8 mouse cellular contexts compared by ENCODE assay signal in the genomic region with DNA sequence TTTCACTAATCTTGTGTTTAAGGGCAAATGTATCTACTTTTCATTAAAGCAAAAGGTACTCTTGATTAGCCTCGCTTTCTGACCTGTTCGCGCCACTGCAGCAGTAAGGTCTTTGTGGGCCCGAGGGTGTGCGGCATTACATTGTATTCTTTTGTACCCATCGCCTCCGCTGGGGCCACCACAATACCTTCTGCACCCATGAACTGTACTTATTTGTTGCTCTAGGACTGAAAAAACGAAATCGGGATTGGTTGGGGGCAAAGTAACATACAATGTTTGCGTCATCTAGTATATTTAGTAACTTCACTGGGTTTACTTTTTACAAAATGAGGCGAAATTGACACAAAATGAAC. TPM values are rescaled to one million over a fixed set of nuclear protein-coding genes. Genes with fewer than 3 reads are reported as not detected.
DNase-seq lines count a peak whose midpoint lies in the region; ATAC-seq and TF ChIP-seq lines count a peak whose summit lies in the region.

No protein-coding gene starts in this region.

- peaks cover 17% of the 10 kb centered on the region for H3K4me1 ChIP-seq in embryonic facial prominence, embryonic 14.5 days (ENCODE audit: control insufficient read depth, insufficient read depth, low read length)
- H3K4me1 ChIP-seq in intestine, postnatal 0 days (replicated peaks; ENCODE audit: control insufficient read depth, insufficient read depth, low read length), result no peaks in the 10 kb centered on the region; the same call in 1 of the 2 replicates
- H3K4me1 ChIP-seq in stomach, embryonic 15.5 days, result 0 out of 2 replicates have a peak, but pooled peaks cover 11% of the 10 kb centered on the region

- TF ChIP-seq CTCF in intestine, postnatal 0 days (IDR thresholded peaks at IDR 0.05; ENCODE audit: low read depth), result no peak

- H3K9me3 ChIP-seq in embryonic facial prominence, embryonic 14.5 days (ENCODE audit: control insufficient read depth, low read length), result no peaks in the 10 kb centered on the region
- H3K9me3 ChIP-seq in intestine, postnatal 0 days (ENCODE audit: control insufficient read depth), result no peaks in the 10 kb centered on the region
- H3K9me3 ChIP-seq in stomach, embryonic 15.5 days, result no peaks in the 10 kb centered on the region

- no peaks in the 10 kb centered on the region for H3K27me3 ChIP-seq in embryonic facial prominence, embryonic 14.5 days (replicated peaks; ENCODE audit: control insufficient read depth, insufficient read depth, low read length)
- no peaks in the 10 kb centered on the region for H3K27me3 ChIP-seq in intestine, postnatal 0 days (replicated peaks; ENCODE audit: control insufficient read depth, insufficient read depth, low read length)
- no peaks in the 10 kb centered on the region for H3K27me3 ChIP-seq in stomach, embryonic 15.5 days (replicated peaks)

- peak overlapping the region; percentile 95 for H3K9ac ChIP-seq in embryonic facial prominence, embryonic 14.5 days (ENCODE audit: low read depth, low read length)
- peak overlapping the region; percentile 95 for H3K9ac ChIP-seq in intestine, postnatal 0 days (ENCODE audit: low read depth, low read length)
- peak overlapping the region; percentile 98 for H3K9ac ChIP-seq in stomach, embryonic 15.5 days

- 5% methylated on average over 11 of the region's 11 CpGs for WGBS in embryonic facial prominence, embryonic 14.5 days
- 4% methylated on average over 11 of the region's 11 CpGs for WGBS in intestine, postnatal 0 days
- WGBS in stomach, embryonic 15.5 days, result 2% methylated on average over 11 of the region's 11 CpGs

- H3K4me3 ChIP-seq in embryonic facial prominence, embryonic 14.5 days (ENCODE audit: low read depth, low read length), result peak overlapping the region; percentile 67
- H3K4me3 ChIP-seq in intestine, postnatal 0 days (ENCODE audit: low read depth, low read length), result peak overlapping the region; percentile 91
- H3K4me3 ChIP-seq in stomach, embryonic 15.5 days (replicated peaks), result peak overlapping the region; percentile 83

- DNase-seq in adrenal gland, postnatal 14 days, result peak; percentile 29
- DNase-seq in adrenal gland, postnatal 4 days (ENCODE audit: low spot score in 2 of 2), result no peak
- DNase-seq in ES-CJ7 (ENCODE audit: low read depth, low spot score), result peak; percentile 45
- DNase-seq in embryonic facial prominence, embryonic 14.5 days (ENCODE audit: low spot score), result peak; percentile 51
- peak; percentile 29 to 31 for DNase-seq in lung, postnatal 4 days
- no peak for DNase-seq in gastrocnemius, postnatal 36 days

- peak overlapping the region; percentile 69 for H3K4me2 ChIP-seq in embryonic facial prominence, embryonic 14.5 days (ENCODE audit: low read depth, low read length)
- peak overlapping the region; percentile 84 for H3K4me2 ChIP-seq in intestine, postnatal 0 days (replicated peaks; ENCODE audit: low read depth)
- peak overlapping the region; percentile 68 for H3K4me2 ChIP-seq in stomach, embryonic 15.5 days

- intact Hi-C loops in gastrocnemius, postnatal 36 days (cut with DNase I), result no loop called here

- no peaks in the 10 kb centered on the region for H3K36me3 ChIP-seq in embryonic facial prominence, embryonic 14.5 days (ENCODE audit: control insufficient read depth, insufficient read depth, low read length)
- H3K36me3 ChIP-seq in intestine, postnatal 0 days (ENCODE audit: control insufficient read depth, insufficient read depth), result no peaks in the 10 kb centered on the region
- H3K36me3 ChIP-seq in stomach, embryonic 15.5 days, result no peaks in the 10 kb centered on the region

- peak overlapping the region; percentile 96 for H3K27ac ChIP-seq in embryonic facial prominence, embryonic 14.5 days (replicated peaks; ENCODE audit: low read depth, low read length)
- peak overlapping the region; percentile 98; the same call in 1 of the 2 replicates for H3K27ac ChIP-seq in intestine, postnatal 0 days (ENCODE audit: low read depth, low read length)
- peak overlapping the region; percentile 99 for H3K27ac ChIP-seq in stomach, embryonic 15.5 days

- no peak for ATAC-seq in embryonic facial prominence, embryonic 14.5 days (ENCODE audit: low read depth)
- no peak for ATAC-seq in intestine, postnatal 0 days
- no peak for ATAC-seq in stomach, embryonic 15.5 days (ENCODE audit: insufficient read depth, low FRiP score, low read depth)

RNA-seq across cellular contexts. Expression of a gene that starts 1.3 kb away (rescaled TPM):
- 8.0 and 8.3 TPM in 2 replicates for total RNA-seq in adrenal gland, postnatal 14 days (2021)
- 1 to 10 TPM; 9.0 to 9.3 TPM for total RNA-seq in adrenal gland, postnatal 4 days (2021)
- 4.8 and 5.4 TPM in 2 replicates for polyA plus RNA-seq in embryonic facial prominence, embryonic 14.5 days (2014; fragmentation: Nextera tagmentation; extraction: Ambion mirVana)
- 1.0 and 1.2 TPM in 2 replicates for polyA plus RNA-seq in intestine, postnatal 0 days (2015; fragmentation: Nextera tagmentation; extraction: Ambion mirVana)
- polyA plus RNA-seq in stomach, embryonic 15.5 days (2015; fragmentation: Nextera tagmentation; extraction: Ambion mirVana), result 4.2 and 5.1 TPM in 2 replicates
- 1 to 10 TPM; 3.8 TPM for total RNA-seq in gastrocnemius, postnatal 36 days (2021)

Comparison
In these comparisons a context has a peak if more than half of its experiments do, and no peak if none do; other contexts are left out.
1. DNase-seq: peak in adrenal gland, postnatal 14 days (single experiment), ES-CJ7 (single experiment), embryonic facial prominence, embryonic 14.5 days (single experiment) and lung, postnatal 4 days (2 of 2); none in adrenal gland, postnatal 4 days (0 of 2) and gastrocnemius, postnatal 36 days (0 of 2).
2. Peak in every context shown above with its lines, with median percentiles within 50 percentile points of each other: H3K27ac ChIP-seq, H3K4me2 ChIP-seq, H3K4me3 ChIP-seq and H3K9ac ChIP-seq.